Mouse (Mus musculus) embryonic facial prominence, embryonic 12.5 days (tissue): ENCODE measurements around the gene Rgs3. TPM values are rescaled to one million over a fixed set of nuclear protein-coding genes. Genes with fewer than 3 reads are reported as not detected.

Source experiments
- ATAC-seq: fragments of 200-750 bp; cut with Nextera tagmentation; 2 replicates; pipeline ENCODE4 v1.8.0; 2017; ENCODE audit not compliant: insufficient number of reproducible peaks, insufficient read depth, low FRiP score, low TSS enrichment
- H3K27ac ChIP-seq: fragments of 300-500 bp; sonication (generic); 2 replicates; pipeline ENCODE4 v1.5.1; 2016; ENCODE audit warnings: mild to moderate bottlenecking
- H3K27me3 ChIP-seq: fragments of 300-500 bp; sonication (generic); 2 replicates; pipeline ENCODE4 v1.6.1; 2016; ENCODE audit warnings: mild to moderate bottlenecking, moderate library complexity
- H3K36me3 ChIP-seq: fragments of 300-500 bp; sonication (generic); 2 replicates; pipeline ENCODE4 v1.6.1; 2016; ENCODE audit warnings: mild to moderate bottlenecking
- H3K4me1 ChIP-seq: fragments of 300-500 bp; sonication (generic); 2 replicates; pipeline ENCODE4 v1.6.1; 2016
- H3K4me2 ChIP-seq: fragments of 300-500 bp; sonication (generic); replicated peaks from 2 replicates; pipeline ENCODE4 v1.6.1; 2016; ENCODE audit warnings: mild to moderate bottlenecking, moderate library complexity
- H3K4me3 ChIP-seq: fragments of 300-500 bp; sonication (generic); 2 replicates; pipeline ENCODE4 v1.5.1; 2016; ENCODE audit warnings: mild to moderate bottlenecking
- H3K9ac ChIP-seq: fragments of 300-500 bp; sonication (generic); 2 replicates; pipeline ENCODE4 v1.6.1; 2016; ENCODE audit warnings: mild to moderate bottlenecking, moderate library complexity
- H3K9me3 ChIP-seq: fragments of 300-500 bp; sonication (generic); 2 replicates; pipeline ENCODE4 v1.6.1; 2016; ENCODE audit warnings: mild to moderate bottlenecking, moderate library complexity
- WGBS: fragments of 180-500 bp; shearing (Covaris S2); methylation state at CpG from one replicate; pipeline ENCODE4 v1.1.7; 2016; 5-methylcytosine and 5-hydroxymethylcytosine counted together
- polyA plus RNA-seq: library from polyadenylated mRNA; unstranded; fragments of >200 nt; fragmentation: Nextera tagmentation; extraction: Ambion mirVana; gene quantifications from 2 replicates; pipeline ENCODE4 v1.2.1, GENCODE M21; 2016

The Rgs3 gene
- polyA plus RNA-seq, 1 experiment from 2014 or later = 45.2 TPM

DNA sequence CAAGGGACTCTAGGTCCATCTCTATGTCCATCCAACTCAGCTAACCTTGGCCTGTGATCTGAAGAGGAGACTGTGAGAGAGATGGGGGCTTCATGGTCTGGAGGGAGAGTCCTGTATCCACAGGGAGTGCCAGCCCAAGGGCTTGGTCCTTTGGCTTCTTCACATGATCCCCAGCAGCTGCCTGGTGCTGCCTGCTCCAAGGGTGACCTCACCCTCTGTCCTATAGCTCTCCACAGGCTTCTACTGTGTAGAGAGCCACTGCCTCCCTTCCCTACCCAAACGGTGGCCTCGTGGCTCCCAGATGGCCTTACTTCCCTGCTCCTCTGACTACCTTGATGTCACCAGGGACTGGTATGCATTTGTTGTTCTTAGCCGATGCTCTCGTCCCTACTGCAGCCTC lies 92.6 kb downstream of the Rgs3 start:
- H3K27ac ChIP-seq = no peak overlapping the region
- H3K36me3 ChIP-seq = no peaks in the 10 kb centered on the region
- no peak overlapping the region for H3K4me3 ChIP-seq
- H3K9me3 ChIP-seq = no peaks in the 10 kb centered on the region
- H3K4me1 ChIP-seq = no peaks in the 10 kb centered on the region
- WGBS = 49% methylated on average over 4 of the region's 4 CpGs
- no peak overlapping the region for H3K9ac ChIP-seq
- no peak for ATAC-seq
- no peaks in the 10 kb centered on the region for H3K27me3 ChIP-seq
- H3K4me2 ChIP-seq = no peak overlapping the region

DNA sequence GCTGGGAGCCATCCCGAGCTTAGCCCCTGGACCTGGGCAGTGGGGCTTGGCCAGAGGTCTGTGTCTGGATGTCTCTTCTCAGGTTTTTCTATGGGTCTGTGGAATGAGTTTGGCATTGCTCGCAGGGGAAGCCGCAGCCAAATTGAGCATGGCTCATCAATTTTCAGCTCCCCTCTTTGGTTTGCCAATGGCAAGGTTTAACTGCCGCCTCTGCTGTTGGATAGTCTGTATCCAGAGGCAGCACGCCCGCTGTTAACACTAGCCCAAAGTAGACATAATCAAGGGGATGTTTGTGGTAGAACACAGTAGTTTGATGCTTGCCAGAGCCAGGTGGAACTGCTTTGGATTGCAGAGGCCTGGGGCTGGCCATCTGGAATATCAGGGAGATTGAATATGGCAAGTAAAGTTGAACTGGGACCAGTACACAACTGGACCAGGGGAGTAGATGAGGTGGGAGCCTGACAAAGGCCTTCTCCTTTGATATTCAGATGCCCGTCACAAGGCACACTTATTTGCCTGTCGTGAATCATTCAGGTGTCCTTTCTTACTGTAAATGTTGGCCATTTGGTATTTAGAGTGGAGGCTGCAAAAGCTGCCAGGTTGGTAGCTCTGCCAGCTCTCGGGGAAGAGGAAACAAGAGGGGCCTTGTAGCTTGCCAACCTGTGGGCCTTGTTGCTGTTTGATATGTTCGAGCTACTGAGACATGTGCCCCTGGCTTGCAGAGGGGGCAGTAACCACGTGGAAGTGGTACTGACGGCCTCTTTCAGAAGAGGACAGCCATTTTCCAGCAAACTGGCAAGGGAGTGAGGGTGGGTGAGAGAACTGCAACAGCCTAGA lies 93.5 kb downstream of the Rgs3 start:
- H3K4me3 ChIP-seq = no peak overlapping the region
- no peak overlapping the region for H3K9ac ChIP-seq
- no peak for ATAC-seq
- no peak overlapping the region for H3K4me2 ChIP-seq
- H3K27ac ChIP-seq = no peak overlapping the region
- H3K9me3 ChIP-seq = no peaks in the 10 kb centered on the region
- WGBS = 82% methylated on average over 12 of the region's 12 CpGs
- H3K36me3 ChIP-seq = no peaks in the 10 kb centered on the region
- H3K4me1 ChIP-seq = no peaks in the 10 kb centered on the region
- no peaks in the 10 kb centered on the region for H3K27me3 ChIP-seq

DNA sequence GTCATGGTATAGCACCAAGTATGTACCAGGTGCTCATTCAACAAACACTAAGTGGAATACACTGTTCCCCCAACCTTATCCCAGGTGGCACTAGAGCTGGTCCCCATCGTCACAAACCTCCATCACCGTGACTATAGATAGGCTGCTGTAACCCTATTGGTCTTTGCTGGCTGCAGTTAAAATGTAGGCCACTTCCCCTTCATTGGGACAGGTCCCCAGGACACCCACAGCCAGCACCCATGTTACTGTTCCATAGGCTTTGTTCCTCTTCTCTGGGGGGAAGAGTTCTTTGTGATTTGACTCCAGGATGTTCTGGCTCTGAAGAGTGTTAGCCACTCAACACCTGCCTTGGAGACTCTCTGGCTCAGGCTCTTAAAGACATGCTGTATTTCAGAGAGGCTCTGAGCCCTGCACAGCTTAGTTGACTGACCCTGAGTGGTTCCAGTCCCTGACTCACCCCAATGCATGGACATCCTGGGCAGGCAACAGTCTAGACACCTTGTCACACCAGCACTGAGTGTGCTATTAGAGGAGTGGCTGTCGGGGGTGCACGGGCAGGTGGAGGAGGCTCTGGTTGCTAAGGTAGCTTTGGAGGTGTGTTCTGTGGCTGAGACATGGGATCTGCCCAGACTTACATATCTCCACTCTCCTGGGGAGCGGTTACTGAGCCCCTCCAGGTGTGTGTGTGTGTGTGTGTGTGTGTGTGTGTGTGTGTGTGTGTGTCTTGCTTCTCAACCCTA lies 94.4 kb downstream of the Rgs3 start:
- H3K9ac ChIP-seq = no peak overlapping the region
- no peak overlapping the region for H3K27ac ChIP-seq
- H3K9me3 ChIP-seq = no peaks in the 10 kb centered on the region
- H3K4me1 ChIP-seq = no peaks in the 10 kb centered on the region
- no peaks in the 10 kb centered on the region for H3K27me3 ChIP-seq
- no peaks in the 10 kb centered on the region for H3K36me3 ChIP-seq
- no peak overlapping the region for H3K4me3 ChIP-seq
- 77% methylated on average over 5 of the region's 5 CpGs for WGBS
- ATAC-seq = no peak
- H3K4me2 ChIP-seq = no peak overlapping the region

DNA sequence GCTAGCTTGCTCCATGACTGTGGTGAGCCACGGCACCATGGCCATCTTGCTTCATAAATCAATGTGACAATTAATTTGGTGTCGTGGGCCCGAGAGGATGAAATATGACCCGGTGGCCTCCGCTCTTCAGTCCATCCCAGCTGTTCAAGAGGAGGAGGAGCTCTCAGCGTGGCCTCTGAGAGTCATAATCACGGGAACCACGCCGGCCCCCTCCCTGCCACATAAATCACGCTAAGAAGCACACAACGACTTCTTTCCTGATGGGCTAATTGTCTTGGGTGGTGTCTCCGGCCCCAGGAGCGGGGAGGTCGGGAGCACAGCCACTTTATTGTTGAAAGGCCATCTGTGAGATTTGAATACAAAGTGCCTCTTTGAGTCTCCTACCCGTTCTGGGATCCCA lies 99.6 kb downstream of the Rgs3 start:
- ATAC-seq = no peak
- no peak overlapping the region for H3K4me3 ChIP-seq
- H3K27me3 ChIP-seq = no peaks in the 10 kb centered on the region
- no peak overlapping the region for H3K4me2 ChIP-seq
- H3K36me3 ChIP-seq = no peaks in the 10 kb centered on the region
- H3K27ac ChIP-seq = no peak overlapping the region
- 26% methylated on average over 15 of the region's 15 CpGs for WGBS
- no peaks in the 10 kb centered on the region for H3K9me3 ChIP-seq
- H3K9ac ChIP-seq = no peak overlapping the region
- H3K4me1 ChIP-seq = peaks cover 47% of the 10 kb centered on the region

DNA sequence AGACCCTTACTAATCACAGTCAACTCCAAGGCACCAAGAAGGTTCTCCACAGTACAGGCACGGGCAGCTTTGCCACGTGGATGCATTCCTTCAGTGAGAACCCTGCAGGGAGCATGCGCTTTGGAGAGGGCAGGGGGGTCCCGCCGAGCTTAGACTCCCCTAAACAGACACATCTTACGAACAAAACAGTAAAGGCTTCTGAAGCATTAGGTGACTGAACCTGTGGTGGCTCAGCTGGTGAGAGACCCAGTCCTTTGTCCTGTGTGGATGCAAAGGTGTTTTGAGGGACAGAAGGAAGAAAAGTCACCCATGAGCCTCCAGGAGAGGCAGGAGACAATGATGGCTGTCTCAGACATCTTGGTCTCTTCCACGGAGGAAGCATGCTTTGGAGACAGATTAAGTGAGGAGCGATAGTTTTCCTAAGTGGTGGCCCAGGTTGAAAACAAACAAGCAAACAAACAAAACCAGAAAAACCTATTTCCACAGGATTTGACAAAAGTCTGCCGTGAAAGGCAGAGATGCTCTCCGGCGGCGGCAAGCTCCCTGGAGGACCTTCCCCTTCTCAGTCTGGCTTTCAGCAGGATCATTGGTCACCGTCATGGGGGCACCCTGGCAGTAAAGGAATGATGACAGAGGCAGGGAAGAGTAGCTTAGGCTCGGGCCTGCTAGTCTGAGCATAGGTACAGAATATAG lies 100.4 kb downstream of the Rgs3 start:
- peaks cover 47% of the 10 kb centered on the region for H3K4me1 ChIP-seq
- 12% methylated on average over 14 of the region's 14 CpGs for WGBS

GRCm38 (mm10) chr4:62660554-62660864 lies 100.9 kb downstream of the Rgs3 start:
- peak; percentile 83 for ATAC-seq
- Histone ChIP-seq H3K4me1 (peaks cover 47% of the 10 kb centered on the region), H3K4me2 (peak overlapping the region; percentile 35), H3K27ac (peak overlapping the region; percentile 91), H3K9me3 (no peaks in the 10 kb centered on the region), H3K4me3 (no peak overlapping the region), H3K36me3 (no peaks in the 10 kb centered on the region), H3K27me3 (no peaks in the 10 kb centered on the region), H3K9ac (no peak overlapping the region)
- WGBS = 0% methylated on average over 3 of the region's 3 CpGs

More for the DNA sequence above, 100.4 kb downstream of the Rgs3 start:
- Histone ChIP-seq H3K9me3 (no peaks in the 10 kb centered on the region), H3K27ac (peak overlapping the region; percentile 91), H3K4me3 (no peak overlapping the region), H3K4me2 (peak overlapping the region; percentile 35), H3K9ac (no peak overlapping the region), H3K36me3 (no peaks in the 10 kb centered on the region), H3K27me3 (no peaks in the 10 kb centered on the region)
- no peak for ATAC-seq

- no peak overlapping the region for H3K4me2 ChIP-seq
- no peak for ATAC-seq
- peak overlapping the region; percentile 91 for H3K27ac ChIP-seq
- peaks cover 47% of the 10 kb centered on the region for H3K4me1 ChIP-seq
- no peaks in the 10 kb centered on the region for H3K36me3 ChIP-seq
- H3K9me3 ChIP-seq = no peaks in the 10 kb centered on the region
- H3K4me3 ChIP-seq = no peak overlapping the region
- WGBS = 62% methylated on average over 8 of the region's 8 CpGs
- no peak overlapping the region for H3K9ac ChIP-seq
- H3K27me3 ChIP-seq = no peaks in the 10 kb centered on the region
These were observed 101.7 kb downstream of the Rgs3 start for GRCm38 (mm10) chr4:62661311-62661849.

GRCm38 (mm10) chr4:62663348-62663747 lies 103.7 kb downstream of the Rgs3 start:
- peak overlapping the region; percentile 16 for H3K4me2 ChIP-seq
- WGBS = 7% methylated on average over 6 of the region's 6 CpGs
- H3K27ac ChIP-seq = peak overlapping the region; percentile 78
- no peaks in the 10 kb centered on the region for H3K9me3 ChIP-seq
- no peaks in the 10 kb centered on the region for H3K27me3 ChIP-seq
- no peak overlapping the region for H3K9ac ChIP-seq
- H3K36me3 ChIP-seq = no peaks in the 10 kb centered on the region
- ATAC-seq = peak; percentile 64
- peaks cover 47% of the 10 kb centered on the region for H3K4me1 ChIP-seq
- H3K4me3 ChIP-seq = no peak overlapping the region

DNA sequence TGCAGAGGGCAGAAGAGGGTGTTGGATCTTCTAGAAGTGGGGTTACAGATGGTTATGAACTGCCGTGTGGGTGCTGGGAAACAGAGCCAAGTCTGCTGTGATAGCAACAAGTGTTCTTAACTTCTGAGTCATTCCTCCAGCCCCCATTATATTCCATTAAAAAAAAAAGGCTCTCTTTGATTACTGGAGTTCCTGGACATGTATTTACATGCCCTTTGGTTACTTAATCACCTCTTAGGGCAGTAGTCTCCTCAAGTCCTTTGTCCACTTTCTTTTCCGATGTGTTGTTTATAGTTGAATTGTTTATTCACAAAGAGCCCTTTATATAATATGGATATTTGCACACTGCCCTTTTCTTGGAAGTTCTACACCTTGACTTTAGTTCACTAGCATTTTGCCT lies 106.2 kb downstream of the Rgs3 start:
- H3K9me3 ChIP-seq = no peaks in the 10 kb centered on the region
- H3K4me3 ChIP-seq = no peak overlapping the region
- H3K36me3 ChIP-seq = no peaks in the 10 kb centered on the region
- 80% methylated on average over 2 of the region's 2 CpGs for WGBS
- H3K27ac ChIP-seq = no peak overlapping the region
- no peak overlapping the region for H3K4me2 ChIP-seq
- H3K4me1 ChIP-seq = peaks cover 31% of the 10 kb centered on the region
- no peaks in the 10 kb centered on the region for H3K27me3 ChIP-seq
- H3K9ac ChIP-seq = no peak overlapping the region
- no peak for ATAC-seq

GRCm38 (mm10) chr4:62668666-62669065 lies 109.0 kb downstream of the Rgs3 start:
- no peaks in the 10 kb centered on the region for H3K9me3 ChIP-seq
- no peak for ATAC-seq
- 89% methylated on average over 8 of the region's 8 CpGs for WGBS
- H3K4me1 ChIP-seq = peaks cover 5% of the 10 kb centered on the region; the same call in 1 of the 2 replicates
- H3K27me3 ChIP-seq = no peaks in the 10 kb centered on the region
- H3K4me2 ChIP-seq = no peak overlapping the region
- no peaks in the 10 kb centered on the region for H3K36me3 ChIP-seq
- no peak overlapping the region for H3K27ac ChIP-seq
- no peak overlapping the region for H3K4me3 ChIP-seq
- no peak overlapping the region for H3K9ac ChIP-seq

DNA sequence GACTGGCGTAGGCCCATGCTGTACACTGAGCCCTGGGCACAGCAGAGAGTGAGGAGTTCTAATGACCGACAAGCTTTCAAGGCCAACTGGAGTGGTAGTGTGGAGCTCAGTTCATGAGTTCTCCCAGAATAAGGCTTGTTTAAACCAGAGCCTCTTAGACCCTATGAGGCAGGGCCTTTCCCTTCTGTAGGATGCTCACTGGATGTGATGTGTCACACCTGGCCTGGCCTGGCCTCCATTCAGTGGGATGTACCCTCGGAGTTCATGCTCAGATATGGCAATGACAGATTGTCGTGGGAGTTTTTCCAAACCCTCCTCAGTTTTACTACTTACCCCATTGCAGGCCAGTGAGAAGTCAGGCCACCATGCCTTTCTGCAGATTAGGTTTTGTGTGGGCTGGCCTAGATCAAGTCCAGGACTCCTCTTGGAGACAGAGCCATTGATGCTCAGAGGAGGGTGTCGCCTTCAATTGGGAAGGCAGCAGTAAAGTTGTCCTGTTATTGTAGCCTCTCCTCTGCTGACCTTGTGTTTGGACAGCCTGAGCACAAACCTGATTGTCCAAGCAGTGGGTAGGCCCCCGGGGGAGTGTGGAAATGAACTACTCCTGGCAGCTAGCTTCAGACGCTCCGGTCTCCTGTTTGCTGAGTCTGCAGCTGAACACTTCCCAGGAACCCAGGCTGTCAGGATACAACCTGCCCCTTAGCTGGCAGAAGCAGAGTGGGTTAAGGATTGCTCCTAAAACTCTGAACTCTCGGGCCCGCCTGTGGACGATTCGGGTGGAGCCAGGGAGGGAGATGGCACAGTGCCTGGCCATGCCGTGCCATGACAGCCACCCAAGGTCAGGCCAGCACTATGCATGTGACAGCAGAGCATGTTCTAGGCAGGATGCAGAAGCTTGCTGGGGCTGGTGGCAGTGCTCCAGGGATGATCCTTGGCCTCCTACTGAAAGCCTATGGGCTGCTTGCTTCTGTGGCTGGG lies 109.7 kb downstream of the Rgs3 start:
- no peak for ATAC-seq
- Histone ChIP-seq H3K4me1 (0 out of 2 replicates have a peak, but pooled peaks cover 3% of the 10 kb centered on the region), H3K9me3 (no peaks in the 10 kb centered on the region), H3K27me3 (no peaks in the 10 kb centered on the region), H3K27ac (no peak overlapping the region), H3K4me2 (no peak overlapping the region), H3K36me3 (no peaks in the 10 kb centered on the region), H3K9ac (no peak overlapping the region), H3K4me3 (no peak overlapping the region)
- 79% methylated on average over 13 of the region's 13 CpGs for WGBS
